In the genomic region with DNA sequence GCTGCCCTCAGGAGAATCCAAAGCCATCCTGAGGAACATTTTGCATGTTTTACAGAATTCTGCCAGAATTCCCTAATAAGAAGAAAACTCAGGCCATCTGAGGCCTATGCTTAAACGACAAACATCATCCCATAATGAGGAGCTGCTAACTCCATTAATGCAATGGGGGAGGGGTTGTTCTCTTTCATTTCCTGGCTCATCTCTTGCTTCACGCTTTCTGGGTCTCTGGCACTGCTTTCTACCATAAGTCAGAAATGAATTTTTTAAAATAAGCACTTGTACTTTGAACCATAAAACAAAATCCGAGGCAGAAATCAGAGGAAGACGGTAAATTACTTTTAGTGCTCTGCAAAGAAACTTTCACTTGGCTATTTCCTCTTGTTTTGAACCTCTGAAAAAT, we compare ENCODE assay signal across 16 mouse cellular contexts.
"Had no signal": no experiment of that assay in that cellular context is flagged by ENCODE, and none has a peak within 500 bp of the region (broad histone marks: within the 10 kb centered on the region; RNA-seq: fewer than 3 reads in every experiment).

No protein-coding gene starts in this region.

- H3K4me2 ChIP-seq: liver, embryonic 15.5 days; lung, embryonic 15.5 days; midbrain, embryonic 11.5 days; midbrain, embryonic 13.5 days; midbrain, embryonic 15.5 days; stomach, embryonic 15.5 days had no signal

- H3K9me3 ChIP-seq: liver, embryonic 15.5 days; lung, embryonic 15.5 days; midbrain, embryonic 13.5 days; midbrain, embryonic 15.5 days; stomach, embryonic 15.5 days had no signal

- ATAC-seq: liver, postnatal 0 days; lung, postnatal 0 days; midbrain, embryonic 13.5 days; midbrain, embryonic 15.5 days had no signal

- H3K4me3 ChIP-seq: liver, embryonic 15.5 days; lung, embryonic 15.5 days; megakaryocyte, embryonic 14.5 days; midbrain, embryonic 13.5 days; midbrain, embryonic 15.5 days; stomach, embryonic 15.5 days had no signal

- H3K9ac ChIP-seq: liver, embryonic 15.5 days; liver, postnatal 0 days; lung, embryonic 15.5 days; midbrain, embryonic 13.5 days; midbrain, embryonic 15.5 days; stomach, embryonic 15.5 days had no signal

- H3K27ac ChIP-seq: liver, embryonic 15.5 days; lung, embryonic 15.5 days; macrophage; midbrain, embryonic 13.5 days; midbrain, embryonic 15.5 days; stomach, embryonic 15.5 days; stomach, postnatal 0 days had no signal

- H3K36me3 ChIP-seq: liver, embryonic 15.5 days; lung, embryonic 15.5 days; midbrain, embryonic 13.5 days; midbrain, embryonic 15.5 days; stomach, embryonic 15.5 days had no signal

- H3K27me3 ChIP-seq: liver, embryonic 15.5 days; lung, embryonic 15.5 days; megakaryocyte, embryonic 14.5 days; midbrain, embryonic 13.5 days; midbrain, embryonic 15.5 days; stomach, embryonic 15.5 days had no signal

- DNase-seq: liver, postnatal 0 days; lung, postnatal 36 days; right cerebral cortex, postnatal 14 days; thymus, adult 2 months; thymus, postnatal 25 days; thymus, postnatal 4 days had no signal

- H3K4me1 ChIP-seq: liver, embryonic 15.5 days; lung, embryonic 15.5 days; megakaryocyte, embryonic 14.5 days; midbrain, embryonic 15.5 days; stomach, embryonic 15.5 days had no signal
